Mouse (Mus musculus) heart, adult 2 months (tissue): ENCODE measurements around the gene Rnf181.
A peak's percentile ranks its signal among the peaks of the same experiment; 100 is the strongest.

Experiments
- CTCF ChIP-seq: fragments of 200-600 bp; IDR thresholded peaks from 2 replicates; pipeline ENCODE4 v1.8.1; 2022; ENCODE audit warnings: antibody characterized with exemption, mild to moderate bottlenecking, moderate library complexity
- EP300 ChIP-seq: fragments of 200-500 bp; IDR thresholded peaks from 2 replicates; pipeline ENCODE4 v1.6.1; 2011; ENCODE audit warnings: low read depth, low read length, control low read depth; ENCODE audit not compliant: insufficient read depth
- POLR2A ChIP-seq: fragments of 200-500 bp; IDR thresholded peaks from 2 replicates; pipeline ENCODE4 v1.6.1; 2011; ENCODE audit warnings: mild to moderate bottlenecking, low read depth, low read length, control low read depth; ENCODE audit not compliant: insufficient read depth

- TF ChIP-seq CTCF: peak; percentile 31
- TF ChIP-seq POLR2A: peak; percentile 67
- TF ChIP-seq EP300: peak; percentile 44; the same call in 1 of the 2 replicates
These were observed 24.2 kb upstream of the Rnf181 start for GRCm38 (mm10) chr6:72390795-72391521.
